Mouse (Mus musculus) embryo, embryonic 10 days (tissue): ENCODE results near the gene Kif1a.

Experiments used
- DNase-seq: peaks from one replicate; pipeline ENCODE4 v3.0.0-alpha.2; 2015; ENCODE audit warnings: low spot score

Kif1a gene

GRCm38 (mm10) chr1:93101571-93102061 is at the start of gene Kif1a:
Kif1a (minus strand) TSS chr1:93101951.
- peak; percentile 77 for DNase-seq

GRCm38 (mm10) chr1:93150907-93151661 is 49.3 kb upstream of the Kif1a start:
- no peak for DNase-seq

- no peak for DNase-seq
These were observed 42.4 kb upstream of the Kif1a start for GRCm38 (mm10) chr1:93144176-93144575.

GRCm38 (mm10) chr1:93142871-93143270 is 41.1 kb upstream of the Kif1a start:
- DNase-seq = no peak

GRCm38 (mm10) chr1:93139713-93140112 is 38.0 kb upstream of the Kif1a start:
- no peak for DNase-seq

GRCm38 (mm10) chr1:93138534-93138933 is 36.8 kb upstream of the Kif1a start:
- DNase-seq = no peak

- no peak for DNase-seq
These were observed 33.3 kb upstream of the Kif1a start, which contains the start of gene Agxt for GRCm38 (mm10) chr1:93135036-93135526. Agxt (plus strand) TSS chr1:93135240.

- DNase-seq = no peak
These were observed 30.9 kb upstream of the Kif1a start for GRCm38 (mm10) chr1:93132676-93133075.

- no peak for DNase-seq
These were observed 28.7 kb upstream of the Kif1a start for GRCm38 (mm10) chr1:93130242-93130983.

- DNase-seq = peak; percentile 79
These were observed 27.1 kb upstream of the Kif1a start for GRCm38 (mm10) chr1:93128710-93129349.

- DNase-seq = no peak
These were observed 26.5 kb upstream of the Kif1a start for GRCm38 (mm10) chr1:93128209-93128608.

- DNase-seq = no peak
These were observed 23.5 kb upstream of the Kif1a start for GRCm38 (mm10) chr1:93125256-93125655.

GRCm38 (mm10) chr1:93124066-93124465 is 22.3 kb upstream of the Kif1a start:
- DNase-seq = no peak

GRCm38 (mm10) chr1:93123179-93123854 is 21.6 kb upstream of the Kif1a start:
- no peak for DNase-seq

- no peak for DNase-seq
These were observed 17.1 kb upstream of the Kif1a start for GRCm38 (mm10) chr1:93118816-93119215.

GRCm38 (mm10) chr1:93115471-93115870 is 13.7 kb upstream of the Kif1a start:
- DNase-seq = peak; percentile 33

- peak; percentile 98 for DNase-seq
These were observed 13.1 kb upstream of the Kif1a start for GRCm38 (mm10) chr1:93114713-93115463.

GRCm38 (mm10) chr1:93102700-93103099 is 949 bp upstream of the Kif1a start:
- no peak for DNase-seq

GRCm38 (mm10) chr1:93100576-93101491 is 917 bp downstream of the Kif1a start:
- peak; percentile 52 for DNase-seq

GRCm38 (mm10) chr1:93100243-93100575 is 1.5 kb downstream of the Kif1a start:
- peak; percentile 30 for DNase-seq
